Mouse (Mus musculus) lung, postnatal 0 days (tissue): Measurements from ENCODE around the gene Ano10.

Experiments
- CTCF ChIP-seq: IDR thresholded peaks from 2 replicates; pipeline ENCODE4 v1.5.1; 2016; ENCODE audit warnings: antibody characterized with exemption, mild to moderate bottlenecking
- EP300 ChIP-seq: IDR thresholded peaks from 2 replicates; pipeline ENCODE4 v1.6.1; 2016; ENCODE audit warnings: antibody characterized with exemption, mild to moderate bottlenecking, control low read depth

DNA sequence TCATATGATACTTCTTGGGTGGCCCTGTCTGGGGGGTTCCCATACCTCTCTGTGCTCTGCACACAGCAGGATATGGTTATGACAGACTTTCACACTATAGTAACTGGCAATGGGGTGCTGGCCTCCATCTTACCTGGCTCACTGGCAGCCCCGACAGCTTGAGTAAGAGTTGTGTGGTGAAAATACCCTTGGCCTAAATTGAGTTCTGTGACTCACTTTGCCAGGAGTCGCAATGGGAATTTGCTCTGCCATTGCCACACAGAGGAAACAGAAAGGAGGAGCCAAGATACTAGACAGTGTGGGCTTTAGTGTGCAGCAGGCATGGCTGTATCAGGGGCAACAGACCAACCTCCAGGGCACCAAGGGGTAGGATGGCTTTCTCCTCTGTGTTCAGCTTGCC lies 4.0 kb downstream of the Ano10 start:
- TF ChIP-seq EP300 (no peak), CTCF (no peak)
